Mouse (Mus musculus): ENCODE results near the gene Atxn2l.

Atxn2l gene

GRCm38 (mm10) chr7:126503273-126503878, at the start of gene Atxn2l:
Gene Atxn2l (minus strand): TSS chr7:126503437.
- peak; percentile 99 to 100 for DNase-seq (ENCODE audit: low spot score in 2 of 2)

GRCm38 (mm10) chr7:126545631-126546030, 42.4 kb upstream of the Atxn2l start:
- DNase-seq (ENCODE audit: low spot score in 2 of 2) = no peak

DNA sequence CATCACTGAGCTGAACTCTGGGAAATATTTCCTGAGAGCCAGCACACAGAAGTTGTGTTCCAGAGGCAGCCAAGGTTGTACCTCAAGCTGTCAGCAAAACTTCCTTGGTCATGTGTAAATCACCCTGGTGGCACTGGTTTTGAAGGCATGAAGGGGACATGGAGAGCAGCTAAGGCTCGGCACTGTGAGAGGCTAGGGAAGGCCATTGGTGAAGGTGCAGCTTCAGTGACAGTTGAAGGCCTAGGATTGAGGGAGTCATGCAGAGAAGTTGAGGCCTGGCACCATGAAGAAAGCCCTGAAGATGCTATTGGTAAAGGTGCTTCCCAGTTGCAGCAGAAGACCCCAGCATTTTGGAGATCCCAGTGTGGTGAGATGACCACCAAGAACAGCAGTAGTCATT, 38.4 kb upstream of the Atxn2l start:
- DNase-seq (ENCODE audit: low spot score in 2 of 2) = no peak

DNA sequence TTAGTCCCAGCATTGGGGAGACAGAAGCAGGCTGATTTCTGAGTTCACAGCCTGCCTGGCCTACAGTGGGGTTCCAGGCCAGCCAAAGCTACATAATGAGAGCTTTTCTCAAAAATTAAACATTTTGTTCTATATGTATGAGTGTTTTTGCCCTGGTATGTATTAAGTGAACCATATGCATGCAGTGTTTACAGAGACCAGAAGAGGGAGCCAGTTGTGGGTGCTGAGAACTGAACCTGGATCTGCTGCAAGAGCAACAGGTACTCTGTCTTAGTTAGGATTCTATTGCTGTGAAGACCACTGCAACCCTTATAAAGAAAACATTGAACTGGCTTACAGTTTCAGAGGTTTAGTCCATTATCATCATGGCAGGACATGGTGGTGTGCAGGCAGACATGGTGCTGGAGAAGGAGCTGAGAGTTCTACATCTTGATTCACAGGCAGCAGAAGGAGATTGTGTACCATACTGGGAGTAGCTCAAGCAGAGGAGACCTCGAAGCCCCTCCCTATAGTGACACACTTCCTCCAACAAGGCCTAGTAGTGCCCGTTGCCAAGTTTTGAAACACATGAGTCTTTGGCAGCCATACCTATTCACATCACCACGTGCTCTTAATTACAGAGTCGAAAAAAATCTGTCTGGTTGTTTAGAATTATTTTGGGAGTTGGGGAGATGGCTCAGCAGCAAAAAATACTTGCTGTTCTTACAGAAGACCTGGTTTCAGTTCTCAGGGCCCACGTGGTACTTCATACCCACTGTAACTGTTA, 34.8 kb upstream of the Atxn2l start:
- DNase-seq (ENCODE audit: low spot score in 2 of 2) = peak in 1 of 2 experiments; percentile 46

DNA sequence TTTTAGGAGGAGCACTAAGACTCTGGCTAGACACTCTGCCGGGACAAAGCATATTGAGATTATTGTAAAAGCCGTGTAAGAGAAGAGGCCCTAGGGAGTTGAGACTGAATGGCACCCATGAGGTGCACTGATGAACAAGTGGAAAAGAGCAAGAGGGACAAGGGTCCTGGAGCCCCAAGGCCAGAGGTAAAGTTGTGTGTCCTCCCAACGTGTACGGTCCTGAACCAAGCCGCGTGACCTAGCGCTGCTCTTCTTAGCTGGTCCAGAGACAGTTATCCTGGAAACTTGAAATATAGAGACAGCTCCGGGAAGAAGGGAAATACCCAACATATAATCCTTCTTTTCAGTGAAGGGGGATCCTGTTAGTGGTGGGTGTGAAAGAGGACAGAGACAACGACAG, 33.2 kb upstream of the Atxn2l start:
- DNase-seq (ENCODE audit: low spot score in 2 of 2) = no peak

DNA sequence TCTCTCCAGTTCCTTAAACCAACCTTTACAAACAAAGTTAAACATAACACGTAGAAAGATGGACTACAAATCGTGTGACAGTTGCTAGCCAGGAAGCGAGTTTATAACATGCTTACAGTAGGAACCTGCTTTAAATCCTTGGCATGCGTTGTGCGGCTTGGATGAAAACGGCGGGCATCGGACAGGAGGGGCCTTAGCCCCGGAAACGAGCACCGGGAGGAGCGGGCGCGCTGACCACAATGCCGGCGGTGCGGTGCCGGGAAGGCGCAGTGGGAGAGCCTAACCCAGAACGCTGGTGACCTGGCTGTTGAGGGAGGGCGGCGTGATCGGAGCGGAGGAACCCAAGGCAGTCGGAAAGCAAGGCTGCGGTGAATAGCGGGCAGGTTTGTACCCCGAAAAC, 32.5 kb upstream of the Atxn2l start:
- peak in 1 of 2 experiments; percentile 19 for DNase-seq (ENCODE audit: low spot score in 2 of 2)

- DNase-seq (ENCODE audit: low spot score in 2 of 2) = no peak
Observed at GRCm38 (mm10) chr7:126533434-126533833, 30.2 kb upstream of the Atxn2l start.

DNA sequence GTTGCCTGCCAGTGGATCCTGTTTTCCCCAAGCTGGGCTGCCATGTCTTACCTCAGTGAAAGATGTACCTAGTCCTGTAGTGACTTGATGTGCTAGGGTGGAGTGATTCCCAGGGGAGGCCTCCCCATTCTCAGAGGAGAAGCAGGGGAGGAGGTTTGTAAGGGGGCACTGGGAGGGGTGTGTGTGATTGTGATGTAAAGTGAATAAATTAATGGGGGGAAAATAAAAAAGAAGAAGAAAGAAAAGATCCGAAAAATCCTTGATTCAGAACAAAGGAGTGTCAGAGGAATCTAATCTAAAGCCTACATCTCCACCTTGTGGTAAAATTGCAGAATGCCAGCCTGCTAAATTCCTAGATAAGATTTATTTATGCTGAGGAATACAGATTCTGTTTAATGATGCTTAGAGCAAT, 24.9 kb upstream of the Atxn2l start:
- DNase-seq (ENCODE audit: low spot score in 2 of 2) = no peak

DNA sequence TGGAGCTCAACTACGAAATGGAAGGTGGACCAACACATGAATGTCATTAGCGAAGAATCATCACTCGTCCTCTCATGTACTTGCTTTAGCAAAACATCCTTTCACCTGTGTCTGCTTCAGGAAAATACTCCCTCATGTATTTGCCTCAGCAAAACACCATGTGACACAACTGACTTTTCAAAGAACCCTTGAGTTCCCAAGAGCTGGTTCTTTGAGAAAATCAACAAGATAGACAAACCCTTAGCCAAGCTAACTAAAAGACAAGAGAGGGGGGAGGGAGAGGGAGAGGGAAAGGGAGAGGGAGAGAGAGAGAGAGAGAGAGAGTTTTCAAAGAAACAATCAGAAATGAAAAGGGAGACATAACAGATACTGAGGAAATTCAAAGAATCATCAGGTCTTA, 20.1 kb upstream of the Atxn2l start:
- no peak for DNase-seq (ENCODE audit: low spot score in 2 of 2)

DNA sequence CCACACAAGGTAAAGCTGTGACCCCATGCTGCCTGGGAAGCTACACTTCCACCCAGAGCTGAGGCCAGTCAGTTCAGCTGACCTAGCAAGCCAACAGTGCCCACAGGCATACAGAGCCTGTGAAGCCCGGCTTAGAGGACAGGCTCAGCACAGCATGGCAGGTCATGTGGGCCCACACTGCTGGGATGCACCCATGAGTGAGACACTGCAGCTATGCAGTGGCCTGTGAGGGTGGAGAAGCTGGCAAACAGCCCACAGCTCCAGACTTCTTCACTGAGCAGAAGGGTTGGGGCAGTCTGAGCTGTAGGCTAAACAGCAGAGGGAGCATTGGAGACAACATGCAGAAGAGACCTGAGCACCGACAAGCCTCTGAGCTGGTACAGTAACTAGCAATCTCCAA, 16.3 kb upstream of the Atxn2l start:
- no peak for DNase-seq (ENCODE audit: low spot score in 2 of 2)

- DNase-seq (ENCODE audit: low spot score in 2 of 2) = no peak
Observed at GRCm38 (mm10) chr7:126518261-126518941, 15.2 kb upstream of the Atxn2l start.

DNA sequence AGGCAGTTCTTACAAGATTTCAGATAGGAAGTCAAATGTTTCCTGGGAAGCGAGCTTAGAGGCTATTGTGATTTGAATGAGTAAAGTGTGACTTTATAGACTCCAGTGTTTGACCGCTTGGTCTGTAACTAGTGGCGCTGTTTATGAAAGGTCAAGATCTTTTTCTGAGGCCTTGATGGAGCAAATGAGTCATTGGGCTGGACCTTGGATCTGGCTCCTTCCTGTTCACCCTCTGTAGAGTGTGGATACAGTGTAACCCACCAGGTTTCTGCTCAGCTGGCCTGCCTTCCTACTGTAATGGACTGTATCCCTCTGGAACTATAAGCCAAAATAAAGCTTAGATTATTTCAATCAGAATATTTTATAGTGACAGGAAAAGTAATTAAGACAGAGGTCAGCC, 8.1 kb upstream of the Atxn2l start:
- no peak for DNase-seq (ENCODE audit: low spot score in 2 of 2)

DNA sequence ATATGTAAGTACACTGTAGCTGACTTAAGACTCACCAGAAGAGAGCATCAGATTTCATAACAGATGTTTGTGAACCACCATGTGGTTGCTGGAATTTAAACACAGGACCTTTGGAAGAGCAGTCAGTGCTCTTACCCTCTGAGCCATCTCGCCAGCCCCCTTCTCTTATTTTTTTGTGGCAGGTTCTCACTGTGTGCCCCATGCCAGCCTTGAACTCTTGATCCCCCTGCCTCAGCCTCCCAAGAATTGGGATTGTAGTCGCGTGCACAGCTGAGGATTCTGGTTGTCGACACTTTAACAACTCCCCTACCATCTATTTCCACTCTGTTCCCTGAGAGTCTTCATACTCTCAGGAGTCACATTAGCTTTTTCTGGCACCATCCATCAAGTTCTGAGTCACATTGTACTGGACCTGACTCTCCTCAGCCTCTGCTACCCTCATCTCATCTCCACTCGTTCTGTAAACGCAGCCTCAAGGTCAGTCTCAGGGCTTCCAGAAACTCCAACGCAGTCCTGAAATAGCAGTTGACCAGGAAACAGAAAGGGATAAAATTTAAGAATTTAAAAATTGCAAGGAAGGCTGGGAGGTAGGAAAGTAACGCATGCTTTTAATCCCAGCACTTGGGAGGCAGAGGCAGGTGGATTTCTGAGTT, 4.0 kb upstream of the Atxn2l start:
- no peak for DNase-seq (ENCODE audit: low spot score in 2 of 2)

GRCm38 (mm10) chr7:126504913-126505312, 1.7 kb upstream of the Atxn2l start:
- no peak for DNase-seq (ENCODE audit: low spot score in 2 of 2)

DNA sequence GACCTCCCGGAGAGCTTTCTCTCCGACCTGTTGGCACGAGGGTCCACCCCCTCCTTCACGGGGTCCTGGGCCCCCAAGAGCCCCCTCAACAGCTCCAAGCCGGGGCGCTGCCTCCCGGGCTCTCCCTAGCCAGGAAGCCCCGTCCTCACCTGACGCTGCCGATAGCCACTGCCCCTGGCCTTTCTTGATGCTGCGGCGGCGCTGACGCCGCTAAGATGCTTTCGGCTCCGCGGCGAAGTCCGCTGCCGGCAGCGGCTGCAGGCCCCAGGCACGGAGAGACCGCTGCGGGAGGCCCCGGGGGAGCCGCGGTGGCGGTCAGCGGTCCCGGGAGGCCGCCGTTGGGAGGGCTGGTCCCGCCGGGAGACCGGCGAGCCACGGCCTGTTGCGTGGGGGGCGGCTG, 486 bp downstream of the Atxn2l start:
- DNase-seq (ENCODE audit: low spot score in 2 of 2) = peak in 1 of 2 experiments; percentile 83

DNA sequence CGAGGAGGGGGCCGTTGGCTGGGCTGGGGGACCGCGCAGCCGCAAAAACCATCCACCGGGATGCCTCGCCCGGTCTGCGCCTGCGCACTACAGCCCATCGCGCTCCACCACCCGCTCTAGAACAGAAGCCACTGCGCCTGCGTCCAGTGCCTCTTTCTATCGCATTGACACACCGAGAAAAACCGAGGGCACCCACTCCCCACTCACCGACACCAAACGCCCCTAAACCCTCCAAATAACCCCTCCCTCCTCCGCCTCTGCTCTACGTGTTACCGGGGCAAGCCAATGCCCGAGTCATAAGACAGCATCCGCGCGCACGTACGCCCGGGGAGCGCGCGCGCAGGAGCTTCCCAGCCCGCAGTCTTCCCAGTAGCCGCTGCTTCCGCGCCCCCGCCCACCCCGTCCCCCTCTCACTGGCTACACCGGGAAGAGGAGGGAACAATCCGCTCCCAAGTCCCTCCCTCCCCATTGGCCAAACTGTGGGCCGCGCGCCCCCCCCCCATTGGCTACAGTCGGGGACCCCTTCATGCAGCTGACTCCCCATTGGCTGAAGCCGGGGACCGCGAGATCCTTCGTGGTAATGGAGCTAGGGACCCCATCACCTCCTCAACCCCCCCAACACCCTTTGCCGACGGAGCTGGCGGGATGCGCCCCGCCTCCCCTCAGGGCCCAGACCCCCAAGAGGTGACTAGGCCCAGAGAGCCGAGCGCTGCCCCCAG, 1.1 kb downstream of the Atxn2l start:
- peak; percentile 94 for DNase-seq (ENCODE audit: low spot score in 2 of 2)

- DNase-seq (ENCODE audit: low spot score in 2 of 2) = no peak
Observed at GRCm38 (mm10) chr7:126501684-126502022, 1.6 kb downstream of the Atxn2l start.

DNA sequence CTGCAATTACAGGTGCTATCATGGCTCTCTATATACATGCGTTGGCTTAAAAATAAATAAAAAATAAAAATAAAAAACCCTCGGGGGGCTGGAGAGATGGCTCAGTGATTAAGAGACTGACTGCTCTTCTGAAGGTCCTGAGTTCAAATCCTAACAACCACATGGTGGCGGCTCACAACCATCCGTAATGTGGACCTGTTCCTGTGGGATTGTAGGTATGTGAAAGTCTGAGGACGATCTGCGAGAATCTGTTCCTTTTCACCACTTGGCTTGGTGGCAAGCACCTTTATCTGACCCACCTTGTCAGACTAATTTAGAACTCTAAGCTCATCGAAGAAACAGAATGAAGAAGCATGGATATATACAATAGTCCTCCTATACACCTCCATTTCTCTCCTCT, 3.8 kb downstream of the Atxn2l start:
- DNase-seq (ENCODE audit: low spot score in 2 of 2) = no peak

- DNase-seq (ENCODE audit: low spot score in 2 of 2) = no peak
Observed at GRCm38 (mm10) chr7:126497966-126498365, 5.3 kb downstream of the Atxn2l start.

GRCm38 (mm10) chr7:126496475-126496874, 6.8 kb downstream of the Atxn2l start:
- no peak for DNase-seq (ENCODE audit: low spot score in 2 of 2)

DNA sequence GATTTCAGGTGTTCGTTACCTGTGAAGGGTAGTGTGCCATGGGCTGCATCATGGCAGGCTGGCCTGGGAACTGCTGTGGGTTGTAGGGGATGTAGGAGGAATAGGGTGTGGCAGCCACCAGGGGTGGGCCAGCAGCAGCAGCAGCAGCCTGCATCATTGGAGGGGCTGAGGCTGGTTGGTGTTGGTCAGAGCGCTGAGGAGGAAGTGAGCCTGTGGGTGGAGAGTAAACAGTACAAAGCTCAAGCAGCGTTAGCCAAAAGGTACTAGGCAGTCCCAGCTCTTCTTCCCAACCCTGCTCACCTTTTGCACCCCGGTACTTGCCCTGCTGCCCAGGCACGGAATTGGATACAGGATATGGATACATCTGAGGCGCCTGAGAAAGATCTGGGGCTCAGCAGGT, 9.1 kb downstream of the Atxn2l start:
- DNase-seq (ENCODE audit: low spot score in 2 of 2) = no peak

GRCm38 (mm10) chr7:126491973-126492372, 11.3 kb downstream of the Atxn2l start:
- no peak for DNase-seq (ENCODE audit: low spot score in 2 of 2)

All from spleen, postnatal 10 days (tissue).